Mouse (Mus musculus): ENCODE data around the gene Zbed6.
"Not testable (repeated sequence)": the region's sequence is repeated elsewhere in the genome, so short reads cannot be mapped to it uniquely, and the experiment has no call there.

GRCm38 (mm10) chr1:133665713-133666112 is 5.0 kb upstream of the Zbed6 start:
- TF ChIP-seq POLR2A (IDR thresholded peaks at IDR 0.05; ENCODE audit: extremely low read depth, insufficient read depth, low read length); CTCF (IDR thresholded peaks at IDR 0.05; ENCODE audit: low read depth, low read length): not testable (repeated sequence)

Data from liver, adult 2 months (tissue).